Mouse (Mus musculus): ENCODE data around the gene Lmbrd1. TPM values are rescaled to one million over a fixed set of nuclear protein-coding genes. Genes with fewer than 3 reads are reported as not detected.
A peak's percentile ranks its signal among the peaks of the same experiment; 100 is the strongest.

Lmbrd1 gene
- polyA plus RNA-seq, 1 experiment from 2014 or later, result 44.0 TPM

DNA sequence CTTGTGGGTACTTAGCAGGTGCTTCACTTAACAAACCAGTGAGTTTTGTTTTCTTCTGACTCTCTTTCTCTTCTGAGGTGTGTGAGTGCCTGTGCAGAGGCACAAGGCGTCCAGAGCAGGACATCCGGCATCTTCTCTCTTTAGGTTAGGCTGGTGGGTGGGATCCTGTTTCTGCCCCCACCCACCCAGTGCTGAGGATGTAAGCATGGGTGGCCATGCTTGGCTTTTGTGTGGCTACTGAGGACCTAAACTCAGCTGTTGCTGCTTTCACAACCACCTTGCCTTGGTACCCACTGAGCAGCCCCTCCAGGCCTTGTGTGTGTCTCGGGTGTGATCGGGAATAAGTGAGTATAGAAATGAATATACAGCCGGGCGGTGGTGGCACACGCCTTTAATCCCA, 7.2 kb downstream of the Lmbrd1 start:
- ATAC-seq (replicated peaks; ENCODE audit: low FRiP score, low read depth), result no peak
- no peak for TF ChIP-seq CTCF (IDR thresholded peaks at IDR 0.05; ENCODE audit: low read depth)
- 91% methylated on average over 7 of the region's 7 CpGs for WGBS
- H3K4me1 ChIP-seq (replicated peaks; ENCODE audit: insufficient read depth, low read length), result no peaks in the 10 kb centered on the region
- no peaks in the 10 kb centered on the region for H3K9me3 ChIP-seq (replicated peaks; ENCODE audit: low read length)
- H3K27ac ChIP-seq, result no peak overlapping the region
- no peak for DNase-seq (ENCODE audit: low spot score)
- peaks cover 6% of the 10 kb centered on the region; the same call in 1 of the 2 replicates for H3K36me3 ChIP-seq (ENCODE audit: insufficient read depth, low read length)
- no peaks in the 10 kb centered on the region for H3K27me3 ChIP-seq (ENCODE audit: insufficient read depth, low read length)
- H3K4me2 ChIP-seq (ENCODE audit: low read length), result no peak overlapping the region
- H3K9ac ChIP-seq (ENCODE audit: low read depth, low read length), result no peak overlapping the region
- H3K4me3 ChIP-seq (replicated peaks; ENCODE audit: low read depth, low read length), result no peak overlapping the region

DNA sequence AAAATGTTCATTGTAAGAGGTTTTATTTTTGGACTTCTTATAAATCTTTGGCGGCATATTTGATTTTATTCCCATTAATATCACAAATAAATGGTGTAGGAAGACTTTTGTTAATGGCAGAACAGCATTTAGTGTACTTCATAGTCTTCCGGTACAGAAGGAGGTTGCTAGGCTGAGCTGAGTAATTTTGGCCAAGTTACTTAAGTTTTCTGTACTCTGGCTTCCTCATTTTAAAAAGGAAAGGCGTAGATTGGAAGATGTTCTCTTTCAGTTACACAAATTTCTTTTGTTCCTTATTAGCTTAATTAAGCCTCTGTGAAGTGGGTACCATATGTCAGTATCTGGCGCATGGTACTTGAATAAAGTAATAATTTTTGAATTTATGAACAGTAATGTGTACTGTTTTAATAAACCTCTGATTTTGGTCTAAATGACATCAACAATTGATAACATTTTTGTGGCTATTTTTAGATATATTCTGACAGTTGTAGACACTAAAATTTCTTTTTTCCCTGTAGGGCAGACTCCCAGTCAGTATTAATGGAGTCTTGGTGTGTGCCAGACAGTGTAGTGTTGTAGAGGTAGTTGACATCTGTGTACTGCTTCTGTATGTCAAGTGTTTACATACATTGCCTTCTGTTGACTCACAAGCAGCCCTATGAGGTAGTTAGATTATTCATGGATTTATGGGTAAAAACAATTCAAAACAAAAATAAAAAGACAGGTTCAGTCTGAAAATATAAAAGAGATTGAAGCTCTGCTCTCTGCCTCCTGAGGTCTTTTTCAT, 8.0 kb downstream of the Lmbrd1 start:
- no peak for TF ChIP-seq CTCF (IDR thresholded peaks at IDR 0.05; ENCODE audit: low read depth)
- Histone ChIP-seq H3K9me3 (replicated peaks; ENCODE audit: low read length) (no peaks in the 10 kb centered on the region), H3K4me3 (replicated peaks; ENCODE audit: low read depth, low read length) (no peak overlapping the region), H3K27ac (no peak overlapping the region), H3K27me3 (ENCODE audit: insufficient read depth, low read length) (no peaks in the 10 kb centered on the region), H3K9ac (ENCODE audit: low read depth, low read length) (no peak overlapping the region), H3K4me1 (replicated peaks; ENCODE audit: insufficient read depth, low read length) (no peaks in the 10 kb centered on the region), H3K4me2 (ENCODE audit: low read length) (no peak overlapping the region), H3K36me3 (ENCODE audit: insufficient read depth, low read length) (peaks cover 6% of the 10 kb centered on the region; the same call in 1 of the 2 replicates)
- no peak for ATAC-seq (replicated peaks; ENCODE audit: low FRiP score, low read depth)
- 96% methylated on average over 4 of the region's 4 CpGs for WGBS
- DNase-seq (ENCODE audit: low spot score), result no peak

DNA sequence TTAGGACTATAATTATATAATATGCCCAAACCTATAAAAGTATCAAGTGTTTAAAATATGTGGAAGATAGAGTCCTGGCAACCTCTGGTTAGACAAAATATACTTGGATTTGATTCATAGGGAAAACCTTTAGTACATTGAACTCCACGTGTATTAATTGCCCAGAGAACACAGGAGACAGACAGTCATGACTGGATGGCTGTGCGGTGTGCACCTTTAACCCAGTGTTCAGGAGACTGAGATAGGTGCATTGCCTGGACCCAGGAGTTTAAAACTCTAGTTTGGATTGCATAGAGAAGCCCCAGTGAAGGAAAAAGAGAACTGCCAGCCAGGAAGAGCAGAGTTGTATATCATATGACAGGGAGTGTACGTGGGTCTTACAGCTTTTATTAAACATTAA, 19.2 kb downstream of the Lmbrd1 start:
- WGBS, result 62% methylated on average over 3 of the region's 3 CpGs
- peaks cover 6% of the 10 kb centered on the region; the same call in 1 of the 2 replicates for H3K36me3 ChIP-seq (ENCODE audit: insufficient read depth, low read length)
- H3K27me3 ChIP-seq (ENCODE audit: insufficient read depth, low read length), result no peaks in the 10 kb centered on the region
- ATAC-seq (replicated peaks; ENCODE audit: low FRiP score, low read depth) (no peak), DNase-seq (ENCODE audit: low spot score) (no peak)
- H3K4me1 ChIP-seq (replicated peaks; ENCODE audit: insufficient read depth, low read length), result no peaks in the 10 kb centered on the region
- no peaks in the 10 kb centered on the region for H3K9me3 ChIP-seq (replicated peaks; ENCODE audit: low read length)
- H3K27ac ChIP-seq, result no peak overlapping the region
- no peak overlapping the region for H3K9ac ChIP-seq (ENCODE audit: low read depth, low read length)
- H3K4me2 ChIP-seq (ENCODE audit: low read length), result no peak overlapping the region
- TF ChIP-seq CTCF (IDR thresholded peaks at IDR 0.05; ENCODE audit: low read depth), result no peak
- no peak overlapping the region for H3K4me3 ChIP-seq (replicated peaks; ENCODE audit: low read depth, low read length)

DNA sequence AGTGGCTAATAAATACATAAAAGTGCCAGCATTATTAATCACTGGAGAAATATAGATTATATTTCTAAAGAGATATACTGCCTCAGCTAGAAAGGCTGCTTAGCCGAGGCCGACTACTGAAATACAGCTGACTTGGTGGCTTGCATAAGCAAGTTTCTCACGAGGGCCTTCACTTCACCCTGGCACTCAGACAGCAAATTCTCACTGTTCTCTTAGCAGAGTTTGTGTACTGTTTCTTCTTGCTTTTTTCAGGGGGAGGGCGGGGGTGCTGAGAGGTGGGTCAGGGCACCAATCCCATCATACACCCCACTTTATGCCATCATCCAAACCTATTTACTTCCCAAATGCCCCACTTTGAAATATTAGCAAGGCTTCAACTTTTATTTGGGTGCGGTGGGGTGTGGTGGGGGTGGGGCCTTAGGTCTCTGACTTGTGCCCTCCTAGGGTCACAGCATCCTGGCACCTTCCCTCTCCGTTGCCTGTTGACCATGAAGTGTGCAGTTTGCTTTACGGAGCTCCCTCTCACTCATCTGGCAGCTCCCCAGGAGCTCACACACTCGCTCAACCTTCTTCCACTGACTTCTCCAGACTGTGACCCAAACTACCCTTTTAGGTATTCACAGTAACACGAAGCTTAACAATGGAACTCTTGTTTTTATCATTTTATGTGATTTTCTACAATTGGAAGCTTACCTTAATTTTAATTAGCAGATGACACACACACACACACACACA, 19.9 kb downstream of the Lmbrd1 start:
- no peaks in the 10 kb centered on the region for H3K4me1 ChIP-seq (replicated peaks; ENCODE audit: insufficient read depth, low read length)
- TF ChIP-seq CTCF (IDR thresholded peaks at IDR 0.05; ENCODE audit: low read depth), result no peak
- H3K36me3 ChIP-seq (ENCODE audit: insufficient read depth, low read length), result no peaks in the 10 kb centered on the region; the same call in 1 of the 2 replicates
- no peak overlapping the region for H3K9ac ChIP-seq (ENCODE audit: low read depth, low read length)
- no peaks in the 10 kb centered on the region for H3K27me3 ChIP-seq (ENCODE audit: insufficient read depth, low read length)
- no peak overlapping the region for H3K4me3 ChIP-seq (replicated peaks; ENCODE audit: low read depth, low read length)
- no peaks in the 10 kb centered on the region for H3K9me3 ChIP-seq (replicated peaks; ENCODE audit: low read length)
- ATAC-seq (replicated peaks; ENCODE audit: low FRiP score, low read depth), result no peak
- no peak overlapping the region for H3K27ac ChIP-seq
- H3K4me2 ChIP-seq (ENCODE audit: low read length), result no peak overlapping the region
- DNase-seq (ENCODE audit: low spot score), result no peak
- WGBS, result 53% methylated on average over 9 of the region's 9 CpGs

DNA sequence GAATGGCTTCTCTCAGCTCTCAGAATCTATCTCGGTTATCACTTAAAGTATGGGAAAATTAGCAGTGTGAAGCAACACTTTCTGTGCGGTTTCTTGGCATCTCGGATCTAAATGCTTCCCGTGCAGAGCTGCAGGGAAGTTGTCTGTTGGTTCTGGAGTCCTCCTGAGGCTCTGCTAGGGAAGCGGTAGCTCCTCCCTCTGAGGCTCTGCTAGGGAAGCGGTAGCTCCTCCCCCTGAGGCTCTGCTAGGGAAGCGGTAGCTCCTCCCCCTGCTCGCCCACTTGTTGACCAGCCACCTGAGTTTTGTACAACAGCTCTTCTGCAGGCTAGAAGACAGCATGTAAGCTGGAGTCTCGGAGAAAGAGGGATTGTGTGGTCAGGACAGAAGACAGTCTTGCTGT, 20.9 kb downstream of the Lmbrd1 start:
- no peaks in the 10 kb centered on the region for H3K36me3 ChIP-seq (ENCODE audit: insufficient read depth, low read length)
- H3K4me2 ChIP-seq (ENCODE audit: low read length), result no peak overlapping the region
- TF ChIP-seq CTCF (IDR thresholded peaks at IDR 0.05; ENCODE audit: low read depth), result no peak
- no peaks in the 10 kb centered on the region for H3K9me3 ChIP-seq (replicated peaks; ENCODE audit: low read length)
- H3K27me3 ChIP-seq (ENCODE audit: insufficient read depth, low read length), result no peaks in the 10 kb centered on the region
- ATAC-seq (replicated peaks; ENCODE audit: low FRiP score, low read depth), result peak; percentile 83
- H3K4me3 ChIP-seq (replicated peaks; ENCODE audit: low read depth, low read length), result no peak overlapping the region
- no peak overlapping the region for H3K9ac ChIP-seq (ENCODE audit: low read depth, low read length)
- no peaks in the 10 kb centered on the region for H3K4me1 ChIP-seq (replicated peaks; ENCODE audit: insufficient read depth, low read length)
- H3K27ac ChIP-seq, result no peak overlapping the region
- WGBS, result 21% methylated on average over 9 of the region's 9 CpGs
- DNase-seq (ENCODE audit: low spot score), result peak; percentile 79

DNA sequence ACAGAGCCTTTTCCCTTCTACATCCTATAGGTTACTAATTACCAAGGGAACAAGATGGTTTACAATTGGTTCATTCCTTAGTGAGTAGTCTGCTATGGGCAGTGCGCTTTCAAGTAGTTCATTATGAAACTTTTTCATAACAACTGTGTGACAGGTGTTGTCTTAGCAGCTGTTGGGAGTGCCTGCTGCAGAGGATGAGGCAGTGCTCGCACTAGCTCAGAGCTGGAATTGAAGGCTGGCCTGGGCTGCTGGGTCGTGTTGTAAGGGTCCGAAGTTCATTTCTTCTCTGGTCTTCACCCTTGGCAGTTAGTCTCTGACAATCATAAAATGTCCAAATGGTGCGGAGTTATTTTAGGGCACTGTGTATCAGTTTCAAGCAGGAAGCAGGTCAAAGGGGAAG, 21.8 kb downstream of the Lmbrd1 start:
- Histone ChIP-seq H3K9ac (ENCODE audit: low read depth, low read length) (no peak overlapping the region), H3K4me3 (replicated peaks; ENCODE audit: low read depth, low read length) (no peak overlapping the region), H3K27me3 (ENCODE audit: insufficient read depth, low read length) (no peaks in the 10 kb centered on the region), H3K4me1 (replicated peaks; ENCODE audit: insufficient read depth, low read length) (no peaks in the 10 kb centered on the region), H3K27ac (no peak overlapping the region), H3K9me3 (replicated peaks; ENCODE audit: low read length) (no peaks in the 10 kb centered on the region), H3K36me3 (ENCODE audit: insufficient read depth, low read length) (no peaks in the 10 kb centered on the region), H3K4me2 (ENCODE audit: low read length) (no peak overlapping the region)
- ATAC-seq (replicated peaks; ENCODE audit: low FRiP score, low read depth) (no peak; the same call in 1 of the 2 replicates), DNase-seq (ENCODE audit: low spot score) (no peak)
- WGBS, result 73% methylated on average over 5 of the region's 5 CpGs
- no peak for TF ChIP-seq CTCF (IDR thresholded peaks at IDR 0.05; ENCODE audit: low read depth)
